Mouse (Mus musculus) liver, embryonic 14.5 days (tissue): Measurements from ENCODE around the gene Ccdc34.
"Not testable (repeated sequence)": the region's sequence is repeated elsewhere in the genome, so short reads cannot be mapped to it uniquely, and the experiment has no call there.

ENCODE experiments used
- CTCF ChIP-seq: IDR thresholded peaks from 2 replicates; pipeline ENCODE4 v1.5.1; 2016; ENCODE audit warnings: antibody characterized with exemption, low read depth, control low read depth
- EP300 ChIP-seq: IDR thresholded peaks from 2 replicates; pipeline ENCODE4 v1.6.1; 2016; ENCODE audit warnings: antibody characterized with exemption, low read depth

DNA sequence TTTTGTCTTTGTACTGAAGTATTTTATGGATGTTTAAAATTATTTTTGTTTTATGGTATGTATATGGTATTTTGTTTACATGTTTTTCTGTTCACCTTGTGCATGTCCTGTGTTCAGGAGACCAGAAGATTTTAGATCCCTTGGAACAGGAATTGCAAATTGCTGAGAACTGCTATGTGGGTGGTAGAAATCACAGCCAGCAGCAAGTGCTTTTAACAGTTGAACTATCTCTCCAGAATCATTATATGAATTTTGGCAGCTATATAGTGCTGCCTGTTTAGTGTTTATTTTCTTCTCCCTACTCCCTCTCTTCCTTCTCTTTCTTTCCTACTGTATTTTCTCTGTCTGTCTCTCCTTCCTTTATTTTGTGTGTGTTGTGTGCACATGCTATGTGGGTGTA lies 130.4 kb downstream of the Ccdc34 start:
- TF ChIP-seq CTCF, EP300: not testable (repeated sequence)
